Mouse (Mus musculus): ENCODE data around the gene 1110008L16Rik. TPM values are rescaled to one million over a fixed set of nuclear protein-coding genes. Genes with fewer than 3 reads are reported as not detected.

1110008L16Rik gene
- polyA plus RNA-seq (2015; fragmentation: Nextera tagmentation; extraction: Ambion mirVana) = 8.6 and 9.6 TPM in 2 replicates

GRCm38 (mm10) chr12:55299336-55299735, at the start of gene 1110008L16Rik:
TSS of gene 1110008L16Rik (plus strand) at chr12:55299577.

GRCm38 (mm10) chr12:55302485-55303441, 3.4 kb downstream of the 1110008L16Rik start, which contains the start of gene Ppp2r3c:
TSS of gene Ppp2r3c (minus strand) at chr12:55302998.

DNA sequence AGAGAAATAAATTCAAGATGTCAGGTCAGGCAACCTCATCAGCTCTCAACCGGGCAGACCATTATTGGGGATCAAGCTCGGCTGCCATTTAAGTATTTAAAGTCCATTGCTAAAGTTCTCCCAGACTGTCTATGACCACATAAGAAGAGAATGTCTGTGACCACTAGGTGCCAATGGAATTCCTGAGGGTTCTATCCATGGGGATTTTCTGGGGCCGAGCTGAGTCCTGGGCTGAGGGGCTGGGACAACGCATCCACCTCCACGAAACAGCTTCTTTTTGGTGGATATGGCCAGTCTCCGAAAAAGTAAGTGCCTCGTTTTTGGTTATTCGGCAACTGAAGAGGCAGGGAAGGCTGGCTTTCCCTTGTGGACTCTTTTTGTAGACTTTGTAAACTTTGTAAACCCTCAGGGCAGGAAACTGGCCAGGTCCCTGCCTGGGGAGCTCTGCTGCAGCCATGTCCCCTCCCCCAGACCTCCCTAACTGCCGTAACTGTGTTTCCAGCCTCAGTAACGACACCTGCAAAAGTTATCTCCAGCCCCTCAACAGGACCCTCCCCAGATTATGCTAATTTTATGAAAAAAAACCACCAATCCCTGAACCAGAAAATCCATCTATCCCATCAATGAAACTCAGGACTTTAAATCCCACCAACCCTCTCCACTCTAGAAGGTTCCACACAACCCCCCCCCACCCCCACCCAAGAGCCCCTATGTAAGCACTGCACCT, 84.8 kb downstream of the 1110008L16Rik start, which contains the start of gene Psma6:
Gene Psma6, plus strand, starts transcription at position 200 of the 727 bp plus-strand sequence.

Other genes with a start within 250 kb of the 1110008L16Rik start
- gene 2700097O09Rik, start 219.5 kb upstream of the 1110008L16Rik start, polyA plus RNA-seq (2015; fragmentation: Nextera tagmentation; extraction: Ambion mirVana) = 11.3 and 13.0 TPM in 2 replicates
- 176 and 208 TPM in 2 replicates for gene Srp54a, start 219.3 kb upstream of the 1110008L16Rik start, polyA plus RNA-seq (2015; fragmentation: Nextera tagmentation; extraction: Ambion mirVana)
- 43.2 and 53.8 TPM in 2 replicates for gene Fam177a, start 175.1 kb upstream of the 1110008L16Rik start, polyA plus RNA-seq (2015; fragmentation: Nextera tagmentation; extraction: Ambion mirVana)
- gene Srp54b, start 144.5 kb upstream of the 1110008L16Rik start, polyA plus RNA-seq (2015; fragmentation: Nextera tagmentation; extraction: Ambion mirVana) = 58.1 and 75.9 TPM in 2 replicates
- not detected in 2 replicates for gene 1700047I17Rik2, start 100.0 kb upstream of the 1110008L16Rik start, polyA plus RNA-seq (2015; fragmentation: Nextera tagmentation; extraction: Ambion mirVana)
- 72.5 and 97.3 TPM in 2 replicates for gene Srp54c, start 69.4 kb upstream of the 1110008L16Rik start, polyA plus RNA-seq (2015; fragmentation: Nextera tagmentation; extraction: Ambion mirVana)
- 7.8 and 8.1 TPM in 2 replicates for gene Ppp2r3c, start 3.4 kb downstream of the 1110008L16Rik start, polyA plus RNA-seq (2015; fragmentation: Nextera tagmentation; extraction: Ambion mirVana)
- gene Psma6, start 84.6 kb downstream of the 1110008L16Rik start, polyA plus RNA-seq (2015; fragmentation: Nextera tagmentation; extraction: Ambion mirVana) = 320 and 338 TPM in 2 replicates
- 74.6 and 84.2 TPM in 2 replicates for gene Nfkbia, start 193.1 kb downstream of the 1110008L16Rik start, polyA plus RNA-seq (2015; fragmentation: Nextera tagmentation; extraction: Ambion mirVana)